Comparison of ENCODE assay signal across 8 mouse cellular contexts in the genomic region with DNA sequence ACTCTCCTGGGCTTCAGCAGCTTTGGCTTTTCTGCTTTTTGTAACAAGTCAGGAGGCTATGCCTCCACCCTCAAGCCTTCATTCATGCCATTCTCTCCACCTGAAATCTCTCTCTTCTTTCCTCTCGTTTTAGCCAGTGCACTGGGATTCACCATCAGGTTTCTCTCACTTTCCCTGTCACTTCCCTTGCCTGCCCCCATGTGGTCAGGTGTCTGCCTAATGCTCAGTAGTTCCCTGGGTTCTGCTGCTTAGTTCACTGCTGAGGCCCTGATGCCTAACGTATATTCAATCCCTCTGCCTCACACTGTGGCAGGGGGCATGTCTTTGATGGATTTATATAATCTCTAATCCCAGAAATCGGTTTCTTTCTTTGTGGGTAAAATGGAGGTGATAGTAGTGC. TPM values are rescaled to one million over a fixed set of nuclear protein-coding genes. Genes with fewer than 3 reads are reported as not detected.
DNase-seq lines count a peak whose midpoint lies in the region; ATAC-seq and TF ChIP-seq lines count a peak whose summit lies in the region.

No protein-coding gene starts in this region.

- H3K4me2 ChIP-seq in neural tube, embryonic 15.5 days: no peak overlapping the region

- H3K9ac ChIP-seq in MEL (ENCODE audit: control insufficient read depth, low read depth, low read length, poor library complexity, severe bottlenecking): no peak overlapping the region
- no peak overlapping the region for H3K9ac ChIP-seq in neural tube, embryonic 15.5 days (replicated peaks)

- H3K36me3 ChIP-seq in MEL (ENCODE audit: control insufficient read depth in 1 of 2, insufficient read depth in 2 of 2, low read length in 2 of 2): peaks cover 0 to 26% of the 10 kb centered on the region in 2 experiments; a peak in 2 of 4 replicates
- no peaks in the 10 kb centered on the region for H3K36me3 ChIP-seq in neural tube, embryonic 15.5 days

- TF ChIP-seq POLR2A in MEL (IDR thresholded peaks at IDR 0.05; ENCODE audit: control insufficient read depth in 1 of 2, insufficient read depth in 1 of 2, low read depth in 1 of 2, low read length in 2 of 2, poor library complexity in 1 of 2): no peak

- no peak overlapping the region for H3K27ac ChIP-seq in MEL (ENCODE audit: control insufficient read depth, low read depth, low read length)
- no peak overlapping the region for H3K27ac ChIP-seq in neural tube, embryonic 15.5 days (replicated peaks)

- no peaks in the 10 kb centered on the region for H3K9me3 ChIP-seq in MEL (replicated peaks; ENCODE audit: insufficient read depth, low read length)
- no peaks in the 10 kb centered on the region for H3K9me3 ChIP-seq in neural tube, embryonic 15.5 days (replicated peaks)

- no peaks in the 10 kb centered on the region for H3K79me2 ChIP-seq in MEL (ENCODE audit: control insufficient read depth, insufficient read depth, low read length, poor library complexity)

- peak; percentile 27 for DNase-seq in adrenal gland, postnatal 10 days
- no peak for DNase-seq in adrenal gland, adult 18-20 months (ENCODE audit: low spot score in 2 of 2)
- peak; percentile 54 to 57 for DNase-seq in left cerebral cortex, adult 18-20 months (ENCODE audit: low spot score in 2 of 2)
- no peak for DNase-seq in left cerebral cortex, postnatal 10 days (ENCODE audit: extremely low spot score in 1 of 2, low spot score in 2 of 2)
- peak; percentile 23 for DNase-seq in MEL (ENCODE audit: low read depth, low spot score)
- DNase-seq in induced T-regulatory cell, adult 2 months (ENCODE audit: low read depth): peak; percentile 8

- WGBS in neural tube, embryonic 15.5 days: 35% methylated on average over 3 of the region's 3 CpGs

- TF ChIP-seq CTCF in MEL (IDR thresholded peaks at IDR 0.05 in 2 of 3, conservative IDR thresholded peaks at IDR 0.05 in 1 of 3; ENCODE audit: control insufficient read depth in 1 of 3, insufficient read depth in 1 of 3, low read depth in 2 of 3, low read length in 3 of 3, poor library complexity in 1 of 3, severe bottlenecking in 1 of 3): peak in 2 of 3 experiments; percentile 31 to 42; a peak in 3 of 6 replicates

- peak; percentile 17 for TF ChIP-seq RAD21 in MEL (IDR thresholded peaks at IDR 0.05; ENCODE audit: low read depth, low read length)

- no peak overlapping the region for H3K4me3 ChIP-seq in MEL (ENCODE audit: control insufficient read depth in 1 of 2, insufficient read depth in 1 of 2, low read depth in 2 of 2, low read length in 2 of 2)
- no peak overlapping the region for H3K4me3 ChIP-seq in neural tube, embryonic 15.5 days (replicated peaks)

- ATAC-seq in activated CD4-positive, CD25-positive, alpha-beta regulatory T cell, adult 4 months: no peak
- ATAC-seq in neural tube, embryonic 15.5 days (ENCODE audit: low FRiP score): no peak

- H3K27me3 ChIP-seq in MEL (ENCODE audit: control insufficient read depth in 1 of 2, insufficient read depth in 2 of 2, low read length in 2 of 2): no peaks in the 10 kb centered on the region
- no peaks in the 10 kb centered on the region for H3K27me3 ChIP-seq in neural tube, embryonic 15.5 days (replicated peaks)

- intact Hi-C loops in left cerebral cortex, postnatal 10 days (cut with DNase I): loop anchor here (5.0 kb wide), 1 partner anchor 249 kb away; no protein-coding TSS in a partner anchor

- peaks cover 15 to 30% of the 10 kb centered on the region in 2 experiments for H3K4me1 ChIP-seq in MEL (ENCODE audit: control insufficient read depth in 1 of 2, insufficient read depth in 2 of 2, low read length in 2 of 2)
- peaks cover 4% of the 10 kb centered on the region for H3K4me1 ChIP-seq in neural tube, embryonic 15.5 days

- TF ChIP-seq EP300 in MEL (IDR thresholded peaks at IDR 0.05; ENCODE audit: low read depth in 1 of 2, low read length in 2 of 2): no peak

TF ChIP-seq in MEL, 35 proteins besides CTCF, POLR2A, EP300 and RAD21:
- TF ChIP-seq SMC3 (IDR thresholded peaks at IDR 0.05; ENCODE audit: low read depth, low read length) (peak; percentile 6; the same call in 1 of the 2 replicates), ELF1 (IDR thresholded peaks at IDR 0.05; ENCODE audit: low read depth, low read length) (no peak), USF2 (IDR thresholded peaks at IDR 0.05; ENCODE audit: borderline replicate concordance in 1 of 2, insufficient read depth in 1 of 2, low read depth in 1 of 2, low read length in 2 of 2) (no peak), HCFC1 (IDR thresholded peaks at IDR 0.05; ENCODE audit: low read depth, low read length) (no peak), NELFE (IDR thresholded peaks at IDR 0.05; ENCODE audit: low read depth, low read length) (no peak)
TF ChIP-seq in MEL: peak in this region for 1.

RNA-seq across cellular contexts. Expression of a gene that starts 29.9 kb away (rescaled TPM):
- total RNA-seq in adrenal gland, postnatal 10 days (2021): 10 to 100 TPM; 20.0 to 21.5 TPM
- total RNA-seq in adrenal gland, adult 18-20 months (2021): 1 to 10 TPM; 5.6 to 8.2 TPM
- total RNA-seq in left cerebral cortex, adult 18-20 months (2021): 10 to 100 TPM; 18.7 to 21.9 TPM
- total RNA-seq in left cerebral cortex, postnatal 10 days (2021): 10 to 100 TPM; 41.6 to 43.2 TPM
- 9.6 and 9.7 TPM in 2 replicates for total RNA-seq in MEL (2012; rRNA removed)
- 10 to 100 TPM in 1 of 2 experiments, not detected in 1; 10.1 TPM for polyA plus RNA-seq in MEL (2012; ENCODE audit: insufficient read depth in 1 of 2, insufficient read length in 2 of 2, low read depth in 1 of 2, low replicate concordance in 2 of 2, missing spikeins in 1 of 2)
- polyA plus RNA-seq in activated CD4-positive, CD25-positive, alpha-beta regulatory T cell, adult 4 months (2017; shearing (Covaris generic)): 1 to 10 TPM in 1 of 2 experiments, under 1 TPM in 1; 0.66 to 1.2 TPM
- polyA plus RNA-seq in neural tube, embryonic 15.5 days (2015; fragmentation: Nextera tagmentation; extraction: Ambion mirVana): 6.8 and 7.0 TPM in 2 replicates

RNA-seq across cellular contexts. Expression of a gene that starts 29.9 kb away (rescaled TPM):
- total RNA-seq in adrenal gland, postnatal 10 days (2021): 1 to 10 TPM; 4.2 to 6.3 TPM
- total RNA-seq in adrenal gland, adult 18-20 months (2021): 1 to 10 TPM; 5.1 to 5.7 TPM
- 10 to 100 TPM; 63.7 to 63.9 TPM for total RNA-seq in left cerebral cortex, adult 18-20 months (2021)
- total RNA-seq in left cerebral cortex, postnatal 10 days (2021): 10 to 100 TPM; 71.1 to 72.5 TPM
- 0.89 and 1.1 TPM in 2 replicates for total RNA-seq in MEL (2012; rRNA removed)
- polyA plus RNA-seq in MEL (2012; ENCODE audit: insufficient read depth in 1 of 2, insufficient read length in 2 of 2, low read depth in 1 of 2, low replicate concordance in 2 of 2, missing spikeins in 1 of 2): 1 to 10 TPM in 1 of 2 experiments, not detected in 1; 2.6 TPM
- polyA plus RNA-seq in activated CD4-positive, CD25-positive, alpha-beta regulatory T cell, adult 4 months (2017; shearing (Covaris generic)): 1 to 10 TPM; 5.8 to 8.9 TPM
- polyA plus RNA-seq in neural tube, embryonic 15.5 days (2015; fragmentation: Nextera tagmentation; extraction: Ambion mirVana): 31.6 and 34.9 TPM in 2 replicates

Comparison
In these comparisons a context has a peak if more than half of its experiments do, and no peak if none do; other contexts are left out.
1. DNase-seq: peak in adrenal gland, postnatal 10 days (single experiment), left cerebral cortex, adult 18-20 months (2 of 2), MEL (single experiment) and induced T-regulatory cell, adult 2 months (single experiment); none in adrenal gland, adult 18-20 months (0 of 2) and left cerebral cortex, postnatal 10 days (0 of 2).
2. RNA of a gene that starts 29.9 kb away (total RNA-seq): 71.1 to 72.5 TPM in left cerebral cortex, postnatal 10 days and 63.7 to 63.9 TPM in left cerebral cortex, adult 18-20 months; 4.2 to 6.3 TPM in adrenal gland, postnatal 10 days, 5.1 to 5.7 TPM in adrenal gland, adult 18-20 months and 0.89 to 1.1 TPM in MEL; every median in the first group is over 4 times any median in the second.